Mouse (Mus musculus): Measurements from ENCODE around the gene Sdhb.

The Sdhb gene

GRCm38 (mm10) chr4:141014114-141014513 is 53.1 kb downstream of the Sdhb start:
- no peak for DNase-seq (ENCODE audit: low spot score)

DNA sequence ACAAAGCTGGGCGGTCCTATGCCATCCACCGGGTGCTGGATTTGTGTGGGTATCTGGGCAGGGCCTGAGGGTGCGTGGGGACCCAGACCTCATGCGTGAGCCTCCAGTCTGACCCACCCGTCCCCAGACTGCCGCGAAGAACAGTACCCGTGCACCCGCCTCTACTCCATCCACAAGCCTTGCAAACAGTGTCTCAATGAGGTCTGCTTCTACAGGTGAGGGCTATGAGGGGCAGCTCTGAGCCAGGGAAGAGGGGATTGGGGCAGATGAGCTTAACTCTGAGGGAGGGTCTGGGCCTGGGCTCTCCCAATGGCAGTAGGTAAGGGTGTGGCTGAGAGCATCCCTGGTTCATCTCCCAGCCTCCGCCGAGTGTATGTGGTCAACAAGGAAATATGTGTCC is 53.9 kb downstream of the Sdhb start:
- DNase-seq (ENCODE audit: low spot score): no peak

DNA sequence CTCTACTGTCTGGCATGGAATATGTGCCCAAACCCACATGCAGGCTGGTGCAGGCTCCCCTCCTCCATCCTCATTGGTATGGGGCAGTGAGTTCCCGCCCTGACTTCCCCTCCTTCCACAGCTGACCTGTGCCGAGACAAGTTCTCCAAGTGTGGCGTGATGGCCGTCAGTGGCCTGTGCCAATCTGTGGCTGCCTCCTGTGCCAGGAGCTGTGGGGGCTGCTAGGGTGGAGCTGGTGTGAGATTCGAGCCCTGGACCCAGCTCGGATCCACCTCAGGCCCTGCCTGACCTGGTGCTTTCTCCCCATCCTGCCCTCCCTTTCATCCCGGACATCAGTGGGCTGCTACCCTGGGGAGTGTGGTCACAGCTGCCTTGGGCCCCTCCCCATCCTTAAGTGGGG is 54.4 kb downstream of the Sdhb start:
- DNase-seq (ENCODE audit: low spot score): no peak

- DNase-seq (ENCODE audit: low spot score): no peak
These were observed 55.3 kb downstream of the Sdhb start for GRCm38 (mm10) chr4:141016311-141016710.

- DNase-seq (ENCODE audit: low spot score): no peak
These were observed 56.8 kb downstream of the Sdhb start for GRCm38 (mm10) chr4:141017657-141018436.

DNA sequence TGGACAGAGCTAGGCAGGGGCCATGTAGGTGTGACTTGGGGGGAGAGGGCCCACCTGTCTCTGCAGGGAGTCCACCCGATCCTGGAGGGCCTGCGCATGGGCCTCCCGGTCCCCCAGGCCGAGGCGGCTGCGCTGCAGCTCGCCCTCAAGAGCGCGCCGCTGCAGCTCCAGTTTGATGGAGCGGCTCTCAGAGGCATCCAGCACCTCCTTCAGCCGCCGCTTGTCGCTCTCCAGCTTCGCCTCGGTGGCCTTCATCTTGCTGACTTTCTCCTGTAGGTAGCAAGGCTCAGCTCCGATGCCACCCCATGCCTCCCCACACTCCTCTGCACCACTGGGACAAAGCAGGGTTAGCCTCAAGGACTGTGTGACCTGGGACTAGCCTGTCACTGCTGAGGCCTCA is 59.2 kb downstream of the Sdhb start:
- no peak for DNase-seq (ENCODE audit: low spot score)

GRCm38 (mm10) chr4:141020811-141021613 is 60.0 kb downstream of the Sdhb start:
- no peak for DNase-seq (ENCODE audit: low spot score)

- no peak for DNase-seq (ENCODE audit: low spot score)
These were observed 60.6 kb downstream of the Sdhb start for GRCm38 (mm10) chr4:141021614-141021929.

DNA sequence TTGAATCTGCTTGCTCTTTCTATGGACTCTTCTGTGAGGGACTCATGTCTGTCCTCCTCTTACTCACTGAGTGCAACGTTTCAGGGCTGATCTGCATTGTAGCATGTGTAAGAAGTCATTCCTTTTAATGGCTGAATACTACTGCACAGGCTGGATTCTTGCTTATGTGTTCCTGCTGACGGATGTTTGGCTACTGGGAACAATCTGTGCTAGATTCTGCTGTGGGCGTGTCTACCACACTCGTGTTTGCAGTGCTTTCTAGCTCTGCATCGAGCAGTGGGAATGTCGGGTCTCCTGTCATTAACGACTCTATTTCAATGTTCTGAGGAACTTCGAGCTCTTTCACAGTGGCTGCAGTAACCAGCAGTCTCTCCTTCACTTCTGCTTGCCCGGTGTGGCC is 63.0 kb downstream of the Sdhb start:
- no peak for DNase-seq (ENCODE audit: low spot score)

DNA sequence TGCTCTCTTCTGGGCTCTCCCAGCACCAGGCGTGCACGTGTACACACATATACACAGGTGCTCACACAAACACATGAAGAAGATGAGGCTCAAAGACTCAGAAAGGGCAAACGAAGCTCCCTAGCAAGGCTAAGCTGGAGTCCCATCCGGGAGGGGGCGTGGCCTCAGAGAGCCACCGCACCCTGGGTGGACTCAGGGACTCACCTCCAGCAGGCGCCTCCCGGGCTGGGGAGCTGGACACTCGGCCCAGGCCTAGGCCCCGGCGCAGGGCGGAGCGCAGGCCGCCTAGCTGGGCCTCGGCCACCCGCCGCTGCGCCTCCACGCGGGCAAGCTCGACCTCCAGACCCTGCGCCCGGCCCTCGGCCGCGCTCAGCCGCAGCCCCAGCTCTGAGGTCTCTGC is 64.0 kb downstream of the Sdhb start:
- no peak for DNase-seq (ENCODE audit: low spot score)

All from urinary bladder, postnatal 10 days (tissue).